Mouse (Mus musculus) embryonic facial prominence, embryonic 13.5 days (tissue): ENCODE data around the gene Rassf2. TPM values are rescaled to one million over a fixed set of nuclear protein-coding genes. Genes with fewer than 3 reads are reported as not detected.
A peak's percentile ranks its signal among the peaks of the same experiment; 100 is the strongest.

Experiments
- ATAC-seq: fragments of 200-750 bp; cut with Nextera tagmentation; 2 replicates; pipeline ENCODE4 v1.8.0; 2017; ENCODE audit warnings: low read depth; ENCODE audit not compliant: insufficient number of reproducible peaks, insufficient read depth, low FRiP score, low TSS enrichment
- H3K27ac ChIP-seq: fragments of 300-500 bp; sonication (generic); 2 replicates; pipeline ENCODE4 v1.5.1; 2015; ENCODE audit warnings: moderate library complexity, mild to moderate bottlenecking, inconsistent platforms
- H3K27me3 ChIP-seq: fragments of 300-500 bp; sonication (generic); 2 replicates; pipeline ENCODE4 v1.6.1; 2015; ENCODE audit warnings: mild to moderate bottlenecking, inconsistent platforms
- H3K36me3 ChIP-seq: fragments of 300-500 bp; sonication (generic); 2 replicates; pipeline ENCODE4 v1.6.1; 2015; ENCODE audit warnings: mild to moderate bottlenecking, inconsistent platforms
- H3K4me1 ChIP-seq: fragments of 300-500 bp; sonication (generic); 2 replicates; pipeline ENCODE4 v1.6.1; 2015; ENCODE audit warnings: inconsistent platforms
- H3K4me2 ChIP-seq: fragments of 300-500 bp; sonication (generic); 2 replicates; pipeline ENCODE4 v1.6.1; 2015; ENCODE audit warnings: moderate library complexity, mild to moderate bottlenecking, inconsistent platforms
- H3K4me3 ChIP-seq: fragments of 300-500 bp; sonication (generic); 2 replicates; pipeline ENCODE4 v1.5.1; 2015; ENCODE audit warnings: mild to moderate bottlenecking, inconsistent platforms
- H3K9ac ChIP-seq: fragments of 300-500 bp; sonication (generic); 2 replicates; pipeline ENCODE4 v1.6.1; 2015; ENCODE audit warnings: mild to moderate bottlenecking, inconsistent platforms
- H3K9me3 ChIP-seq: fragments of 300-500 bp; sonication (generic); 2 replicates; pipeline ENCODE4 v1.6.1; 2016; ENCODE audit warnings: inconsistent platforms
- WGBS: fragments of 180-500 bp; shearing (Covaris S2); methylation state at CpG from one replicate; pipeline ENCODE4 v1.1.7; 2015; ENCODE audit warnings: mixed read lengths; 5-methylcytosine and 5-hydroxymethylcytosine counted together
- polyA plus RNA-seq: library from polyadenylated mRNA; unstranded; fragments of >200 nt; fragmentation: Nextera tagmentation; extraction: Ambion mirVana; gene quantifications from 2 replicates; pipeline ENCODE4 v1.2.1, GENCODE M21; 2015

The Rassf2 gene
- polyA plus RNA-seq, 1 experiment from 2014 or later, result 5.0 TPM

GRCm38 (mm10) chr2:132019372-132019811, 10.7 kb downstream of the Rassf2 start:
- no peaks in the 10 kb centered on the region for H3K36me3 ChIP-seq
- peaks cover 13% of the 10 kb centered on the region; the same call in 1 of the 2 replicates for H3K4me1 ChIP-seq
- H3K4me3 ChIP-seq, result no peak overlapping the region
- ATAC-seq, result no peak
- no peak overlapping the region for H3K4me2 ChIP-seq
- H3K27me3 ChIP-seq, result no peaks in the 10 kb centered on the region
- 63% methylated on average over 3 of the region's 3 CpGs for WGBS
- H3K9me3 ChIP-seq, result no peaks in the 10 kb centered on the region
- no peak overlapping the region for H3K27ac ChIP-seq
- no peak overlapping the region for H3K9ac ChIP-seq

GRCm38 (mm10) chr2:132018156-132018555, 11.9 kb downstream of the Rassf2 start:
- Histone ChIP-seq H3K4me1 (peaks cover 13% of the 10 kb centered on the region; the same call in 1 of the 2 replicates), H3K9me3 (no peaks in the 10 kb centered on the region), H3K36me3 (no peaks in the 10 kb centered on the region), H3K4me2 (no peak overlapping the region), H3K27me3 (no peaks in the 10 kb centered on the region), H3K27ac (no peak overlapping the region), H3K4me3 (no peak overlapping the region), H3K9ac (no peak overlapping the region)
- no peak for ATAC-seq
- 65% methylated on average over 4 of the region's 4 CpGs for WGBS

DNA sequence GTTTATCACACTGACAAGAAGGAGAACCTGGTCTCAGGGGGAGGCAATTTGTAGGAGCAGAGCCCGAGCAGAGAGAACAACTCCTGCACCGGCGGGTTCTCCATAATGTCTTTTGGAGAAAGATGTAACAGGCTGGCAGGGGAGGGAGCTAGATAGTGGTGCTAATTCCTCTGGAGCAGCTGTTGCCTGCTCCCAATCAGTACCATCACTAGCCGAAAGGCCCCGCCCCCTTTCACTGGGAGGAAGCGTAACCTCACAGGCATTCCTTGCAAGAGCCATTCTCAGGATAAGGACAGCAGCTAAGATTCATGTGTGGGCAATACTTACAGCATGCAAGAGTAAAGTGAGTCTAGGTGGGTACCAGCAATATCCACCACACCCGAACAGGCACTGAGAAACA, 12.4 kb downstream of the Rassf2 start:
- no peak overlapping the region for H3K4me3 ChIP-seq
- H3K9me3 ChIP-seq, result no peaks in the 10 kb centered on the region
- no peaks in the 10 kb centered on the region for H3K36me3 ChIP-seq
- no peak overlapping the region for H3K27ac ChIP-seq
- no peak for ATAC-seq
- no peak overlapping the region for H3K9ac ChIP-seq
- H3K4me2 ChIP-seq, result no peak overlapping the region
- H3K4me1 ChIP-seq, result peaks cover 13% of the 10 kb centered on the region; the same call in 1 of the 2 replicates
- H3K27me3 ChIP-seq, result no peaks in the 10 kb centered on the region
- 45% methylated on average over 7 of the region's 7 CpGs for WGBS

- Histone ChIP-seq H3K4me1 (peaks cover 13% of the 10 kb centered on the region), H3K4me3 (no peak overlapping the region), H3K9me3 (no peaks in the 10 kb centered on the region), H3K9ac (no peak overlapping the region), H3K4me2 (no peak overlapping the region), H3K27ac (no peak overlapping the region), H3K36me3 (no peaks in the 10 kb centered on the region), H3K27me3 (no peaks in the 10 kb centered on the region)
- no peak for ATAC-seq
- WGBS, result 84% methylated on average over 1 of the region's 1 CpGs
Observed at GRCm38 (mm10) chr2:132016034-132016433, 14.0 kb downstream of the Rassf2 start.

DNA sequence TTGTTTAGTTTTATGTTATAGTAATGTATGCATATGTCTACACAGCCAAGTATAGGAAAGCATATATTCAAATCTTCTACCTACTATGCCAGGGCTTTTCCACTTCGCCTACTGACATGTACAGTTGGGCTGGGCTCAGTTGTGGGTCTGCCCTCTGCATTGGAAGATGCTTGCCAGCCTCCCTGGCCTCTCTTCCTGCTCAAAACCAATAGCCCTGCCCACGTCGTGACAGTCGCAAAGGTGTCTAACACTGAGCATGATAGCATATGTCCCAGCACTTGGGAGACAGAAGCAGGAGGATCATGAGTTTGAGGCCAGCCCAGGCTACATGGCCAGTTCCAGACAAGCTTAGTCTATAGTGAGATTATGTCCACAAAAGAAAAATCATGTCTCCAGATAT, 16.9 kb downstream of the Rassf2 start:
- 85% methylated on average over 4 of the region's 4 CpGs for WGBS
- no peak for ATAC-seq

DNA sequence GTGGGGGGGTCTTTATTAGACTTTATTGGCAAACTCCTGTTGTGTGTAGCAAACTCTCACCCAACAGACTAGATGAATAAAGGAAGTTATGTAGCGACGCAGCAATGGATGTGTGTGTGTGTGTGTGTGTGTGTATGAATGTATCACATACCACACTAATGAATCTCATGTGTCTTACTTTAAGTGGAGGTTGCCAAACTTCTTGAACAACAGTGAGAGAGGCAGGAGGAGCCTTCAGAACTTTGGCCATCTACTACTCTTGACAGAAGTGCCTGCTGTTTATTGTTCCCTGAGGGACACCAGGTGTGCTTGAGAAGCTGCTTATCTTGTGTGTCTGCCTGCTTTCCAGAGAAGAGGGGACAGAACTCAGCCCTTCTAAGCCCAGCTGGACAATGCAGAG, 19.3 kb downstream of the Rassf2 start:
- no peaks in the 10 kb centered on the region for H3K36me3 ChIP-seq
- H3K4me1 ChIP-seq, result peaks cover 24% of the 10 kb centered on the region
- no peak for ATAC-seq
- H3K9ac ChIP-seq, result no peak overlapping the region
- H3K4me2 ChIP-seq, result no peak overlapping the region
- no peak overlapping the region for H3K4me3 ChIP-seq
- WGBS, result 39% methylated on average over 2 of the region's 2 CpGs
- no peaks in the 10 kb centered on the region for H3K27me3 ChIP-seq
- H3K9me3 ChIP-seq, result no peaks in the 10 kb centered on the region
- H3K27ac ChIP-seq, result no peak overlapping the region

More for the DNA sequence above, 16.9 kb downstream of the Rassf2 start:
- Histone ChIP-seq H3K4me1 (peaks cover 15% of the 10 kb centered on the region), H3K27me3 (no peaks in the 10 kb centered on the region), H3K9me3 (no peaks in the 10 kb centered on the region), H3K9ac (no peak overlapping the region), H3K36me3 (no peaks in the 10 kb centered on the region), H3K4me3 (no peak overlapping the region), H3K27ac (no peak overlapping the region), H3K4me2 (no peak overlapping the region)

GRCm38 (mm10) chr2:132008186-132008585, 21.9 kb downstream of the Rassf2 start:
- WGBS, result 34% methylated on average over 4 of the region's 4 CpGs
- Histone ChIP-seq H3K4me1 (peaks cover 31% of the 10 kb centered on the region), H3K27ac (no peak overlapping the region), H3K27me3 (no peaks in the 10 kb centered on the region), H3K9me3 (no peaks in the 10 kb centered on the region), H3K9ac (no peak overlapping the region), H3K36me3 (no peaks in the 10 kb centered on the region), H3K4me2 (no peak overlapping the region), H3K4me3 (no peak overlapping the region)
- ATAC-seq, result no peak

- Histone ChIP-seq H3K9ac (no peak overlapping the region), H3K4me2 (no peak overlapping the region), H3K9me3 (no peaks in the 10 kb centered on the region), H3K4me1 (peaks cover 31% of the 10 kb centered on the region), H3K36me3 (no peaks in the 10 kb centered on the region), H3K4me3 (no peak overlapping the region), H3K27me3 (no peaks in the 10 kb centered on the region), H3K27ac (no peak overlapping the region)
- no peak for ATAC-seq
- WGBS, result 47% methylated on average over 6 of the region's 6 CpGs
Observed at GRCm38 (mm10) chr2:132007475-132007819, 22.6 kb downstream of the Rassf2 start.

GRCm38 (mm10) chr2:132006561-132007474, 23.2 kb downstream of the Rassf2 start:
- Histone ChIP-seq H3K4me3 (no peak overlapping the region), H3K4me1 (peaks cover 31% of the 10 kb centered on the region), H3K9ac (no peak overlapping the region), H3K4me2 (no peak overlapping the region), H3K36me3 (no peaks in the 10 kb centered on the region), H3K9me3 (no peaks in the 10 kb centered on the region), H3K27me3 (no peaks in the 10 kb centered on the region), H3K27ac (peak overlapping the region; percentile 24)
- peak; percentile 32 for ATAC-seq
- WGBS, result 74% methylated on average over 18 of the region's 18 CpGs

- H3K27me3 ChIP-seq, result no peaks in the 10 kb centered on the region
- H3K36me3 ChIP-seq, result no peaks in the 10 kb centered on the region
- no peak overlapping the region for H3K4me2 ChIP-seq
- H3K4me1 ChIP-seq, result peaks cover 29% of the 10 kb centered on the region
- ATAC-seq, result no peak
- H3K4me3 ChIP-seq, result no peak overlapping the region
- 75% methylated on average over 4 of the region's 4 CpGs for WGBS
- no peak overlapping the region for H3K27ac ChIP-seq
- H3K9me3 ChIP-seq, result no peaks in the 10 kb centered on the region
- H3K9ac ChIP-seq, result no peak overlapping the region
Observed at GRCm38 (mm10) chr2:132005445-132005844, 24.6 kb downstream of the Rassf2 start.

DNA sequence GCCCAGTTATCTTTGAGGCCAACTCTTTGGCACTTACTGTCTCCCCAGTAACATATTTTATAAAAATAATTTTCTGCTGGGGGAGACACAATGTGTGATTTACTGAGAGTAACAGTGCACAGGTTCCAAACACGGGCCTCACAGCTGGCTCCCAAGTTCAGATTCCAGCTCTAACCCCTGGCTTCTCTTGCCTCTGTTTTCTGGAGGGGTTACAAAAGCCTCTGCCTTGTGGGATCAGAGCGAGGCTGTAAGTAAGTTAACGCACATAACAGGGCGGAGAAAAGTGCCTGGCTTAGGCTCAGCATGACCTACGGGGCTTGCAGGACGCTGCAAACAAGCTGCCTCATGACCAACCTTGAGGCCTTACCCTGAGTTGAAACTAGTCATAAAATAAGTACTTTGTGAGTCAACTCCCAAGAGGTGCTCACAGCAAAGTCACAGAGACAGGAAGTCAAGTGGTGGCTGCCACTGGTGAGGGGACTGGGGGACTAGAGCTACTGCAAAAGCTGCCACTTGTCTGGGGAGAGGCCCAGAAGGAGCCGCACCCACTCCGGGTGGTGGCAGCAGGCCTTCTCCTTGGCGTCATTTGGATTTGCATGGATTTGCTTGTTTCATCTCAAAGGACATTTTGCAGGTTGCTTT, 25.4 kb downstream of the Rassf2 start:
- Histone ChIP-seq H3K4me3 (no peak overlapping the region), H3K4me1 (peaks cover 29% of the 10 kb centered on the region), H3K9me3 (no peaks in the 10 kb centered on the region), H3K36me3 (no peaks in the 10 kb centered on the region), H3K27me3 (no peaks in the 10 kb centered on the region), H3K9ac (no peak overlapping the region), H3K4me2 (no peak overlapping the region), H3K27ac (no peak overlapping the region)
- ATAC-seq, result no peak
- WGBS, result 76% methylated on average over 9 of the region's 9 CpGs

DNA sequence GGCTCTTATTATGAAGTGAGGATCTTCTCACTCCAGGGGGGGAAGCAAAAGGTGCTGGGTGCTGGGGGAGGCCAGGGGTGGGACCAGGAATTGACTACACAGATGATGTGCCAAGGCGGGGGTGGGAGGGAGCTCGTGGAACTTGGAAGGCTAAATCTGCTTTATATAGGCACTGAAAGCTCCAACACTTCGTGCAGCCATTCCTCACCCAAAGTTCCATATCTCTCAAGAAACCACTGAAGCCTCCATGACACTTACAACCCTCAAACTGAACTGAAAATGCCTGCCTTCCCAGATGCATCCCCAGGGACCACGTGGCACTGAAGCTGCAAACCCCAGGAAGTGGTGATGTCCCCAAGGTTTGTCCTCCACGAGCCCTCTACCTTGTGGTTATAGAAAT, 26.1 kb downstream of the Rassf2 start:
- Histone ChIP-seq H3K27ac (no peak overlapping the region), H3K4me2 (no peak overlapping the region), H3K4me3 (no peak overlapping the region), H3K4me1 (peaks cover 29% of the 10 kb centered on the region), H3K9ac (no peak overlapping the region), H3K9me3 (no peaks in the 10 kb centered on the region), H3K27me3 (no peaks in the 10 kb centered on the region), H3K36me3 (no peaks in the 10 kb centered on the region)
- 83% methylated on average over 5 of the region's 5 CpGs for WGBS
- ATAC-seq, result no peak
